Mouse (Mus musculus) limb, embryonic 10.5 days (tissue): ENCODE data around the gene Inafm2. TPM values are rescaled to one million over a fixed set of nuclear protein-coding genes. Genes with fewer than 3 reads are reported as not detected.
A peak's percentile ranks its signal among the peaks of the same experiment; 100 is the strongest.

Experiments used
- DNase-seq: peaks from one replicate; pipeline ENCODE4 v3.0.0-alpha.2; 2017; ENCODE audit warnings: low spot score
- H3K27ac ChIP-seq: fragments of 300-500 bp; sonication (generic); 2 replicates; pipeline ENCODE4 v1.5.1; 2016; ENCODE audit warnings: mild to moderate bottlenecking
- H3K27me3 ChIP-seq: fragments of 300-500 bp; sonication (generic); 2 replicates; pipeline ENCODE4 v1.6.1; 2016; ENCODE audit warnings: low read depth, mild to moderate bottlenecking; ENCODE audit not compliant: poor library complexity, severe bottlenecking
- H3K36me3 ChIP-seq: fragments of 300-500 bp; sonication (generic); 2 replicates; pipeline ENCODE4 v1.6.1; 2016; ENCODE audit warnings: mild to moderate bottlenecking, moderate library complexity
- H3K4me1 ChIP-seq: fragments of 300-500 bp; sonication (generic); 2 replicates; pipeline ENCODE4 v1.6.1; 2016
- H3K4me3 ChIP-seq: fragments of 300-500 bp; sonication (generic); 2 replicates; pipeline ENCODE4 v1.5.1; 2016; ENCODE audit warnings: mild to moderate bottlenecking, moderate library complexity
- H3K9me3 ChIP-seq: fragments of 300-500 bp; sonication (generic); replicated peaks from 2 replicates; pipeline ENCODE4 v1.6.1; 2016; ENCODE audit warnings: mild to moderate bottlenecking
- WGBS: fragments of 180-500 bp; shearing (Covaris S2); methylation state at CpG from one replicate; pipeline ENCODE4 v1.1.7; 2016; 5-methylcytosine and 5-hydroxymethylcytosine counted together
- polyA plus RNA-seq: library from polyadenylated mRNA; unstranded; fragments of >200 nt; fragmentation: Nextera tagmentation; extraction: Ambion mirVana; gene quantifications from 2 replicates; pipeline ENCODE4 v1.2.1, GENCODE M21; 2016

The Inafm2 gene
- polyA plus RNA-seq, 1 experiment from 2014 or later: 16.3 TPM

GRCm38 (mm10) chr2:118729816-118730621, 15.5 kb upstream of the Inafm2 start:
- Histone ChIP-seq H3K27me3 (peaks cover 67% of the 10 kb centered on the region), H3K27ac (no peak overlapping the region), H3K9me3 (no peaks in the 10 kb centered on the region), H3K36me3 (no peaks in the 10 kb centered on the region), H3K4me1 (peaks cover 16% of the 10 kb centered on the region), H3K4me3 (no peak overlapping the region)
- WGBS: 29% methylated on average over 8 of the region's 8 CpGs
- no peak for DNase-seq

- Histone ChIP-seq H3K4me1 (peaks cover 16% of the 10 kb centered on the region), H3K27ac (no peak overlapping the region), H3K27me3 (peaks cover 63% of the 10 kb centered on the region), H3K36me3 (no peaks in the 10 kb centered on the region), H3K9me3 (no peaks in the 10 kb centered on the region), H3K4me3 (no peak overlapping the region)
- DNase-seq: no peak
- 5% methylated on average over 3 of the region's 3 CpGs for WGBS
These were observed 15.0 kb upstream of the Inafm2 start for GRCm38 (mm10) chr2:118730622-118730915.

GRCm38 (mm10) chr2:118731981-118732380, 13.6 kb upstream of the Inafm2 start:
- peaks cover 62% of the 10 kb centered on the region for H3K27me3 ChIP-seq
- no peaks in the 10 kb centered on the region for H3K9me3 ChIP-seq
- H3K4me3 ChIP-seq: no peak overlapping the region
- 92% methylated on average over 5 of the region's 5 CpGs for WGBS
- peaks cover 16% of the 10 kb centered on the region for H3K4me1 ChIP-seq
- no peak overlapping the region for H3K27ac ChIP-seq
- no peaks in the 10 kb centered on the region for H3K36me3 ChIP-seq
- DNase-seq: no peak

GRCm38 (mm10) chr2:118733341-118733740, 12.2 kb upstream of the Inafm2 start:
- Histone ChIP-seq H3K4me3 (no peak overlapping the region), H3K36me3 (no peaks in the 10 kb centered on the region), H3K27me3 (peaks cover 49% of the 10 kb centered on the region), H3K9me3 (no peaks in the 10 kb centered on the region), H3K27ac (no peak overlapping the region), H3K4me1 (peaks cover 10% of the 10 kb centered on the region)
- no peak for DNase-seq
- WGBS: 59% methylated on average over 5 of the region's 5 CpGs

GRCm38 (mm10) chr2:118740341-118740740, 5.2 kb upstream of the Inafm2 start:
- H3K27ac ChIP-seq: no peak overlapping the region
- H3K4me3 ChIP-seq: no peak overlapping the region
- no peaks in the 10 kb centered on the region for H3K9me3 ChIP-seq
- no peaks in the 10 kb centered on the region for H3K36me3 ChIP-seq
- peaks cover 34% of the 10 kb centered on the region for H3K27me3 ChIP-seq
- H3K4me1 ChIP-seq: peaks cover 10% of the 10 kb centered on the region
- 70% methylated on average over 3 of the region's 3 CpGs for WGBS
- no peak for DNase-seq

GRCm38 (mm10) chr2:118741183-118741582, 4.4 kb upstream of the Inafm2 start:
- H3K9me3 ChIP-seq: no peaks in the 10 kb centered on the region
- WGBS: 72% methylated on average over 9 of the region's 9 CpGs
- H3K27me3 ChIP-seq: peaks cover 32% of the 10 kb centered on the region
- no peaks in the 10 kb centered on the region for H3K36me3 ChIP-seq
- H3K4me3 ChIP-seq: no peak overlapping the region
- H3K27ac ChIP-seq: no peak overlapping the region
- no peak for DNase-seq
- H3K4me1 ChIP-seq: peaks cover 16% of the 10 kb centered on the region

GRCm38 (mm10) chr2:118743261-118743943, 2.2 kb upstream of the Inafm2 start:
- H3K27me3 ChIP-seq: peaks cover 52% of the 10 kb centered on the region
- H3K4me3 ChIP-seq: no peak overlapping the region
- no peak overlapping the region for H3K27ac ChIP-seq
- DNase-seq: peak; percentile 40
- H3K9me3 ChIP-seq: no peaks in the 10 kb centered on the region
- 29% methylated on average over 8 of the region's 8 CpGs for WGBS
- no peaks in the 10 kb centered on the region for H3K36me3 ChIP-seq
- peaks cover 34% of the 10 kb centered on the region for H3K4me1 ChIP-seq

- no peak for DNase-seq
- no peak overlapping the region for H3K27ac ChIP-seq
- H3K36me3 ChIP-seq: 0 out of 2 replicates have a peak, but pooled peaks cover 4% of the 10 kb centered on the region
- H3K4me3 ChIP-seq: peak overlapping the region; percentile 90; the same call in 1 of the 2 replicates
- no peaks in the 10 kb centered on the region for H3K9me3 ChIP-seq
- H3K4me1 ChIP-seq: peaks cover 44% of the 10 kb centered on the region
- WGBS: 8% methylated on average over 7 of the region's 7 CpGs
- peaks cover 62% of the 10 kb centered on the region for H3K27me3 ChIP-seq
These were observed 937 bp upstream of the Inafm2 start for GRCm38 (mm10) chr2:118744621-118745020.

- peak; percentile 66 for DNase-seq
- Histone ChIP-seq H3K4me3 (peak overlapping the region; percentile 90), H3K27ac (peak overlapping the region; percentile 89), H3K9me3 (no peaks in the 10 kb centered on the region), H3K4me1 (peaks cover 53% of the 10 kb centered on the region), H3K36me3 (0 out of 2 replicates have a peak, but pooled peaks cover 4% of the 10 kb centered on the region), H3K27me3 (peaks cover 62% of the 10 kb centered on the region)
- 6% methylated on average over 113 of the region's 113 CpGs for WGBS
These were observed 650 bp downstream of the Inafm2 start for GRCm38 (mm10) chr2:118745915-118746901.

- WGBS: 46% methylated on average over 10 of the region's 10 CpGs
- peaks cover 59% of the 10 kb centered on the region for H3K4me1 ChIP-seq
- 0 out of 2 replicates have a peak, but pooled peaks cover 4% of the 10 kb centered on the region for H3K36me3 ChIP-seq
- no peak overlapping the region for H3K27ac ChIP-seq
- peaks cover 57% of the 10 kb centered on the region for H3K27me3 ChIP-seq
- peak overlapping the region; percentile 90 for H3K4me3 ChIP-seq
- no peak for DNase-seq
- H3K9me3 ChIP-seq: no peaks in the 10 kb centered on the region
These were observed 1.9 kb downstream of the Inafm2 start for GRCm38 (mm10) chr2:118747301-118747960.

- DNase-seq: no peak
- 51% methylated on average over 10 of the region's 10 CpGs for WGBS
- Histone ChIP-seq H3K4me3 (no peak overlapping the region), H3K27me3 (peaks cover 40% of the 10 kb centered on the region), H3K27ac (peak overlapping the region; percentile 46; the same call in 1 of the 2 replicates), H3K9me3 (no peaks in the 10 kb centered on the region), H3K4me1 (peaks cover 61% of the 10 kb centered on the region), H3K36me3 (0 out of 2 replicates have a peak, but pooled peaks cover 4% of the 10 kb centered on the region)
These were observed 3.9 kb downstream of the Inafm2 start for GRCm38 (mm10) chr2:118749341-118749884.

GRCm38 (mm10) chr2:118750476-118750875, 4.9 kb downstream of the Inafm2 start:
- H3K4me3 ChIP-seq: no peak overlapping the region
- H3K36me3 ChIP-seq: 0 out of 2 replicates have a peak, but pooled peaks cover 4% of the 10 kb centered on the region
- no peaks in the 10 kb centered on the region for H3K9me3 ChIP-seq
- 86% methylated on average over 8 of the region's 8 CpGs for WGBS
- H3K4me1 ChIP-seq: peaks cover 50% of the 10 kb centered on the region
- H3K27me3 ChIP-seq: peaks cover 31% of the 10 kb centered on the region
- no peak for DNase-seq
- H3K27ac ChIP-seq: no peak overlapping the region
